Mouse (Mus musculus) E14TG2a.4 (cell line): ENCODE results near the gene Cav3.

Experiments used
- H3K27me3 ChIP-seq: 2 replicates; pipeline ENCODE4 v1.6.1; 2014; ENCODE audit warnings: low read length, control low read depth; ENCODE audit not compliant: insufficient read depth
- H3K36me3 ChIP-seq: 2 replicates; pipeline ENCODE4 v1.6.1; 2014; ENCODE audit warnings: low read length, control low read depth; ENCODE audit not compliant: insufficient read depth
- H3K4me1 ChIP-seq: replicated peaks from 2 replicates; pipeline ENCODE4 v1.6.1; 2014; ENCODE audit warnings: low read depth, low read length, control low read depth
- H3K4me3 ChIP-seq: replicated peaks from 2 replicates; pipeline ENCODE4 v1.5.1; 2014; ENCODE audit warnings: mild to moderate bottlenecking, low read length
- H3K9me3 ChIP-seq: 2 replicates; pipeline ENCODE4 v1.6.1; 2014; ENCODE audit warnings: low read length, control low read depth
- CTCF ChIP-seq: conservative IDR thresholded peaks from 2 replicates; pipeline ENCODE4 v1.5.1; 2014; ENCODE audit warnings: low read length
- NANOG ChIP-seq: IDR thresholded peaks from 2 replicates; pipeline ENCODE4 v1.6.1; 2014; ENCODE audit warnings: borderline replicate concordance, low read length, mixed read lengths
- POU5F1 ChIP-seq: IDR thresholded peaks from 2 replicates; pipeline ENCODE4 v1.6.1; 2014; ENCODE audit warnings: low read length, borderline replicate concordance

Cav3 gene

DNA sequence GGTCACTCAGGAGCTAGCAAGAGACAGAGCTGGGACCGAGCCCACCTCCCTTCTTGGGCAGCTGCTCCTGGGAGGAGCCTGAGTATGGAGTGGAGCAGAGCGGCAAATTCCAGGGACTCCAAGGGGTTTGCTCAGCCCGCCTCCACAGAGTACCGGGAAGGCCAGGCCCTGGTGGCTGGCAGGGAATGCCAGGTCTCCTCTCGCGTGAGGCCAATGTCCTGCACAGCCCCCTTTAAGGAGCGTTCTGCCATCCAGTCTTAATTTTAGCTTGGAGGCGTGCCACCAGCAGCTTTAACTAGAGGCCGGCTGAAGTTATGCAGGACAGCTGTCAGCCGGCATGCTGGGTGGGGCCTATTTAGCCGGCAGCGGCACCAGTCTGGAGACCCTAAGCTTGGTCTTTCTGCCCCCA, at the start of gene Cav3:
Gene Cav3, plus strand, starts transcription at position 165 of the 409 bp plus-strand sequence.
- no peaks in the 10 kb centered on the region for H3K4me1 ChIP-seq
- peaks cover 14% of the 10 kb centered on the region for H3K27me3 ChIP-seq
- TF ChIP-seq POU5F1, result no peak
- TF ChIP-seq CTCF, result no peak
- TF ChIP-seq NANOG, result no peak
- H3K4me3 ChIP-seq, result no peak within 1 kb of the TSS
- peaks cover 15% of the 10 kb centered on the region for H3K9me3 ChIP-seq
- no peaks in the 10 kb centered on the region for H3K36me3 ChIP-seq

DNA sequence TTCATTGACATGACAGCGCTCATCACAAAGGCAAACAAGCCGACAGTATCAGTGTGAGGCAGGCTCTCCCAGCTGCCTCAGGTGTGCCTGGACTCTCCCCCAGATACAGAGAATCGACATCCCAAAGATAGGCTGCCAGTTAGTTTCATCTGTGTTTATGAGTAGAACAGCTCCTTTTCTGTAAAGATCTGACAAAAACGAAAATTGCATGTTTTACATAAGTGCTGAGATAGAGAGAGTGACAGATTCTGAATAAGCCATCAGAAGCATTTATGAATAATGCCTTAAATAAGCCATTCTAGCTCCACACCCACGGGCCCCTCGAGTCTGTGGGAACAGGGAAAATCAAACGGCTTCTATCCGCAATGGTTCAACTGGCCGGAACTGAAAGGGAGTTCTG, 40.0 kb upstream of the Cav3 start:
- no peaks in the 10 kb centered on the region for H3K27me3 ChIP-seq
- no peaks in the 10 kb centered on the region for H3K4me1 ChIP-seq
- H3K9me3 ChIP-seq, result no peaks in the 10 kb centered on the region; the same call in 1 of the 2 replicates
- no peak overlapping the region for H3K4me3 ChIP-seq
- no peaks in the 10 kb centered on the region for H3K36me3 ChIP-seq
- no peak for TF ChIP-seq CTCF
- TF ChIP-seq POU5F1, result no peak
- TF ChIP-seq NANOG, result no peak

DNA sequence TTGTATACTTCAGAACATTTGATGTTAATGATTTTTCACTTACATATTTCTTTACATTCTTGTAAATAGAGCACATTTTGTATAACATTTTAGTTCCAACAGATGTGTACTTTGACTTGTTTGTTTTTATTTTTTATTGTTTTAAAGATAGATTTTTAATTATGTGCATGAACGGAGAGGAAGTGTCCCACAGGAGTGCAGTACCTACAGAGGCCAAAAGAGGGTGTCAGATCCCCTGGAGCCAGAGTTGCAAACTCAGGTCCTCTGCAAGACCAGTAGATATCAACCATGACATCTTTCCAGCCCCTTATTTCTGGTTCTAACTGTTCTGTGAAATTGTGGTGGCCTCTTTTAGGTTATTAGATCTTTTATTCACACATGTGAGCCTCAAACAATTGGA, 38.4 kb upstream of the Cav3 start:
- H3K36me3 ChIP-seq, result no peaks in the 10 kb centered on the region
- TF ChIP-seq CTCF (peak; percentile 73), POU5F1 (no peak), NANOG (no peak)
- no peaks in the 10 kb centered on the region for H3K27me3 ChIP-seq
- H3K4me1 ChIP-seq, result no peaks in the 10 kb centered on the region
- H3K9me3 ChIP-seq, result no peaks in the 10 kb centered on the region; the same call in 1 of the 2 replicates
- no peak overlapping the region for H3K4me3 ChIP-seq

DNA sequence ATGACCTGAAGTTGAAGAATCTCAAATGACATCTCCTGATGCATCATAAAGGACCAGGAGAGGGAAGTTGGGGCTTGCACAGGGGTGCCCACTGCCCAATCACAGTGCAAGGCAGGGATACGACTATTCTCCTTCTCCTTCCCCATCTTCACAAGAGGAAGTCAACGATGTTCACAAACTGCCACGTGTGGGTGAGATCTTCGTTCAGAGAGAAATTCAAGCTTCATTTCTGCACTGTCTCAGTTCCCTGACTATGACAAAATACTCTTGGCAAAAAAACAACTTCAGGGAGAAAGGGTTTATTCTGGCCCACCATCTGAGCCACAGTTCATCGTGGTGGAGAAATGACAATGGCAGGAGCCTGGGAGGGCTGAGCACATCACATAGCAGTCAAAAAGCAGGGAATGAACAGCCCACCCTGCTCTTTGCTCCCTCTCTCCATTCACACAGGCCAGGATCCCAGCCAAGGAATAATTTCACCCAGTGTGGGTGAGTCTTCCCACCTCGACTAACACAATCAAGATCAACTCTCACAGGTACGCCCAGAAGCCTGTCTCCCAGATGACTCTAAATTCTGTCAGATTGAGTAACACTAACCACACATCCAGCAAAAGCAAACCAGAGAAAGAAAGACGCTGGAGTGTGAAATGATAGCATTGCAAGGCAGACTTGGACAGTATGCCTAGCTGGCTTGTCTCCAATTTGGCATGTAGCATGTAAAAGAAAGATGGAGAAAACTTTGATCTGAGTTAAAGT, 35.4 kb upstream of the Cav3 start:
- Histone ChIP-seq H3K27me3 (no peaks in the 10 kb centered on the region), H3K36me3 (no peaks in the 10 kb centered on the region), H3K9me3 (no peaks in the 10 kb centered on the region; the same call in 1 of the 2 replicates), H3K4me1 (no peaks in the 10 kb centered on the region), H3K4me3 (no peak overlapping the region)
- TF ChIP-seq NANOG (no peak), POU5F1 (no peak), CTCF (no peak)

DNA sequence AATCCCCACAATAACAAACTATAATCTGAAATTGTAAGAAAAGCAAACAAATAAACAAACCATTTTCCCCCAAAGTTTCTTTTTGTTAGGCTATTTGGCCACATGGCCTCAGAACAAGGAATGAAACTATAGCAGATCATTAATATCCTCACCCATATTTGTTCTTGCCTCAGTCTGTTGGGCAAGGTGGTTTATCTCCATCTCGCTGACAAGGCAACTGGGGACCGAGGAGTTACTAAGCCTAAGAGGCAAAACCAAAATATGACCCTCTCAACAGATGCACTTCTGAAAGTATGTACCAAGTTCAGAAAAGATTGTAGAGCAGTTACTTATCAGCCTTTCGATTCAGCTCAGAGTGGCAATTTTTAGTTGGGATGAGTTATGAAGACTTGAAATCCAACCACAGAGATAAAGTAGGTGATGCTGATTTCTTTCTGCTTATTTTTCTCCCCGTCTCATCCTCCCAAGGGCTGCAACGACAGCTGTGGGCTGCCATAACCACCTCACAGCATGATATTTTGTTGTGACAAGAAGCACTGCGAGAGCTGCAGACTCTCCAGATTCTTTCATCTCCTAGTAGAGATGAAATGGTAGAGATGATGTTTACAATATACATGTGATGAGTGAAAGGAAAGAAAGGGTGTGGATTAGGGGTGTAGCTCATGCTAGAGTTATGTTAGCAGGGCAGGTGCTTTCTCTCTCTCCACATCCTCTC, 33.1 kb upstream of the Cav3 start:
- Histone ChIP-seq H3K4me3 (no peak overlapping the region), H3K4me1 (no peaks in the 10 kb centered on the region), H3K27me3 (no peaks in the 10 kb centered on the region), H3K9me3 (no peaks in the 10 kb centered on the region; the same call in 1 of the 2 replicates), H3K36me3 (no peaks in the 10 kb centered on the region)
- TF ChIP-seq NANOG, result no peak
- TF ChIP-seq POU5F1, result no peak
- no peak for TF ChIP-seq CTCF

DNA sequence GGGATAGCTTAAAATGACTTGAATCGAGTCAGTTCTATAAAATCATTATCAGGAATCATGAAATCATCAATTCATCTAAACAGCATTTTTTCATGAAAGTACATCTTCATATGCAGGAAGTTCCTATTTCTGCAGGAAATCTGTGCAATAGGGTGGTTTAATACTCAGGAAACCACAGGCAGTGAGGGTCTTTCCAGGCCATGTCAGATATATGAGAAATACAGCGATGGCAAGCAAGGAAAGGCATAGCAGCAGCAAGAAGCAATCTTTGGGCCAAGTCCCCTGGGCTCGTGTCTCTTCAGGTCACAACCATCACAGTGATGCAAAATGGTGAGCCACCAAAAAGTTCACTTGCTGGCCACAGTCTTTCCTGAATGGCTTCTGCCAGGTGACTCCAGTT, 13.6 kb upstream of the Cav3 start:
- peaks cover 22% of the 10 kb centered on the region for H3K9me3 ChIP-seq
- H3K27me3 ChIP-seq, result peaks cover 3% of the 10 kb centered on the region; the same call in 1 of the 2 replicates
- no peak overlapping the region for H3K4me3 ChIP-seq
- H3K4me1 ChIP-seq, result no peaks in the 10 kb centered on the region
- H3K36me3 ChIP-seq, result no peaks in the 10 kb centered on the region
- no peak for TF ChIP-seq POU5F1
- no peak for TF ChIP-seq CTCF
- no peak for TF ChIP-seq NANOG

DNA sequence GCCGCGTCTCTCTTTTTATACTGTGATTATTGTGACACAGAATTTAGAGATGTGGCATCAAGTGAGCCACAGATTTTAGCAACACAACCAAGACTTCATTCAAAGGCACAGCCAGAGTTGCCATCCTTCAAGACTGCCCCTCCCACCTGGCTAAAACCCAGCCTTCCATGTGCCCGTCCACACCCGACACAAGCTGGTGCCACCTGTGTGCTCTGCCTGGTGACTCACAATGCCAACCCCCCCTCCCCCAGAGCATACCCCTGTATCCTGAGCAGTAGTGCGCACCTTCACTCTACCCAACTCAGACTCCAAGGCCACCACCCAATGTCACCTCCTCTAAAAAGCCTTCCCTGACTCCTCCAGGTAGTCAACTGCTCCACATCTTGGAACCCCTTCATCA, 2.2 kb downstream of the Cav3 start:
- H3K27me3 ChIP-seq, result peaks cover 17% of the 10 kb centered on the region
- peaks cover 15% of the 10 kb centered on the region for H3K9me3 ChIP-seq
- no peak overlapping the region for H3K4me3 ChIP-seq
- TF ChIP-seq POU5F1 (no peak), NANOG (no peak), CTCF (no peak)
- H3K36me3 ChIP-seq, result no peaks in the 10 kb centered on the region
- no peaks in the 10 kb centered on the region for H3K4me1 ChIP-seq

DNA sequence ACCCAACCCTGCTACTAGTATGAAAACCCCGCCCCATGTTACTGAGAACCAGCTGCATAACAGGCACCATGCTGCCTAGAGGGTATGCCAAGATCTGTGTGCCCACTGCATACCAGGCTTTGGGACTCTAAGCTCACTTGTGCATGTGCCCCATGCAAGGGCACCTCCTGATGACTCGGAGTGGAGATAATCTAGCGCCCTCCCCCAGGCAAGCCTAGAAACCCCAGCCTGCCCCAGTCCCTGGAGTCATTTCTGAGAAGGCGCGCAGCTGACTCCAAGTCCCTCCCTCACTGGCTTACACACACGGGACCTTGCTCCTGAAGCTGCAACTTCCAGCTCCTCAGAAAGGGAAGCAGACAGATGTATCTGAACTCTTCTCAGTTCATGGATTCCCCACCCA, 4.0 kb downstream of the Cav3 start:
- Histone ChIP-seq H3K27me3 (peaks cover 15% of the 10 kb centered on the region), H3K4me1 (no peaks in the 10 kb centered on the region), H3K4me3 (no peak overlapping the region), H3K36me3 (no peaks in the 10 kb centered on the region), H3K9me3 (peaks cover 15% of the 10 kb centered on the region)
- TF ChIP-seq POU5F1 (no peak), CTCF (no peak), NANOG (no peak)
